Mouse (Mus musculus): ENCODE measurements around the gene Klk1b11.
"Not testable (repeated sequence)": the region's sequence is repeated elsewhere in the genome, so short reads cannot be mapped to it uniquely, and the experiment has no call there.

DNA sequence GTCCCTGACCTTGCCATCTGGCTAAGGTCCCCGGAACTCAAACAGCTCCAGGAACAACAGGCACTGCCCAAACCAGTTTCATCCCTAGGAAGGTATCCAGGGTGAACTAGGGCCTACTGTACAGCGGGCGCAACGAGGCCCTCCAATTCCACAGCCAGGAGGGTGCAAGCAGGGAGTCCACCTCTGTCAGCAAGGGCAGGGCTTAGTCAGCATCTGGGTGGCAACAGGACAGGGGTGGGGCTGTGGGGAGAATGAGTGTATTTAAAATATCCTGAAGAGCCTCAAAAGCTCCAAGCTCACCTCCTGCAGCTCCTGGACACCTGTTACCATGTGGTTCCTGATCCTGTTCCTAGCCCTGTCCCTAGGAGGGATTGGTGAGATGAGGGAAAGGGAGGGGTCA lies at the start of gene Klk1b11:
- TF ChIP-seq POLR2A (IDR thresholded peaks at IDR 0.05; ENCODE audit: control insufficient read depth, low read depth, low read length); CTCF (IDR thresholded peaks at IDR 0.05; ENCODE audit: control insufficient read depth, insufficient read depth, insufficient replicate concordance, low read depth, low read length): not testable (repeated sequence)
